Mouse (Mus musculus) gastrocnemius, adult 8-10 months (tissue): Measurements from ENCODE around the gene Rgs9bp. TPM values are rescaled to one million over a fixed set of nuclear protein-coding genes. Genes with fewer than 3 reads are reported as not detected.
A peak's percentile ranks its signal among the peaks of the same experiment; 100 is the strongest.

Experiments used
- DNase-seq, 2 experiments: peaks; one replicate each; pipeline ENCODE4 v3.0.0; 2022; ENCODE audit warnings: low spot score in 2 of 2
- total RNA-seq, 4 experiments: library from RNA; stranded (reverse); gene quantifications; 2 replicates each; pipeline ENCODE4 v1.2.4; 2022

The Rgs9bp gene
- under 1 TPM in 2 of 4 experiments, not detected in 2; 0.04 to 0.10 TPM for total RNA-seq

DNA sequence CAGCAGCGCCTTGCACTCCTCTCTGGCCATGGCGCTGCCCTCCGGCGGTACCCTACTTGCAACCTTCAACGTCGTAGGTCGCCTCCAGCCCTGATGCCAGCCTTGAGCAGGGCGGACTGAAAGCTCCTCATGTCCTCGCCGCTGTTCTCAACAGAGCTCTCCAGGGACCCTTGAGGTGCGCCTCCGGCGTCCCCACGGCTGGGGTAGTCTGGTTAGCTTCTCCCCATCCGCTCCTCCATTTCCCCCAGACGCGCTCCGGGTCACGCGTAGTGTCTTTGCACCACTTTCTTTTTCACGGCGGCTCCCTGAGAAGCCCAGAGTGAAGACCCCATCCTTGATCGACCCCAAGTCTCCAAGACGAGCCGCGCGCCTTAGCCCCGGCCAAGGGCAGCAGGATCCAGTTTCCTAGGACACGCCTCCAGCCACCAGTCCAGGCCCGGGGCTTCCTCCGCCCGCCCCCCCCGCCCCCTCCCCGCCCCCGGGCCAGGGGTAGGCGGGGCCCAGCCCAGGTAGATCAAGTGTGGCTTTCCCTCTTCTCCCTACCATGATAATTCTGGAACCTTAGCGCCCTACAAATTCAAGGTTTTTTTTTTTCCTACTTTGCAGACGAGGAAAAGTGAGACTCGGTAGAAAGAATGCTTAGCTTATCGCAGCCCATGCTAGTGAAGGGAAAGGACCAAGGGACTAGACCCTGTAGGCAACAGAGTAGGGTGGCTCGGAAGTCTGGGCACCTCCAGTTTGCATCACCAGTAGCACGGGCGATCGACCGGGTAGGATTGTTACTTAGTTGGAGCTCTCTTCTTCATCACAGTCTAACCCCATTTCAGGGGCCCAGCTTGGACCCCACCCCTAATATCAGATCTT lies at the start of gene Rgs9bp:
Gene Rgs9bp, minus strand, starts transcription at position 392 of the 864 bp plus-strand sequence.
- no peak for DNase-seq

DNA sequence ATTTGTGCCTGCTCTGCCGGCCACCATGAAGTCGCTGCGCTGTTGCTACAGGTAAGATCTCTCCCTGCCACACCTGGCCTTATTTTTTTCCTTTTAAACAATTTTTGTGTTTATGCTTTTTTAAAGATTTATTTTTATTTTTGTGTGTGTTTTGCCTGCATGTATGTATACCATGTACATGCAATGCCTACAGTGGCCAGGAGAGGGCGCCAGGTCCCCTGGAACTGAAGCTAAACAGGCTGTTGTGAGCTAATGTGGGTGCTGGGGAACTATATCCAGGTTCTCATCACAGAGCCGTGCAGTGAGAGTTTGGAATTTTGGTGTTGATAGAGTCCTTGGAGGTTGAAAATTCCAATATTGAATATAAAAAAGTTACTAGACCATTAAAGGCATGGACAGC lies 43.1 kb upstream of the Rgs9bp start:
- DNase-seq, result peak in 1 of 2 experiments; percentile 14

- DNase-seq, result no peak
Observed at GRCm38 (mm10) chr7:35627371-35627770, 42.0 kb upstream of the Rgs9bp start.

- DNase-seq, result no peak
Observed at GRCm38 (mm10) chr7:35626038-35626437, 40.7 kb upstream of the Rgs9bp start.

DNA sequence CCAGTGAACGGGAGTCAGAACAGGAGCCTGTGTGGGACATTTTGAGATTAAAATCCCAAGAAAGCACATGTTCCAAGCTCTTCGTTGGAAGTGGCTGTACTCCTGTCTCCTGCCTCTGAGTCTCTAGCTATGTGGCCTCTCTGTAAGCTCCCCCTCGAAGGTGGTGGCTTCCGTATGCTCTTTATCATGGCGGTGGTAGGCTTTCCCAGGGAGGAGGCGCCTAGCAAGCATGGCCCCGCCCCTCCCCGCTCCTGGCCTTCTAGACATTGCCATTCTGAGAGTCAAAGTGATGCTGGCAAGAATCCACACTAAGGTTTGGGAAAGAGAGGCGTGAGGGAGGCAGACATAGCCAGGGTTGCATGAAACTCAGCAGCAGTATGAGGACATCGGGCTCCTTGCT lies 37.2 kb upstream of the Rgs9bp start:
- DNase-seq, result no peak

DNA sequence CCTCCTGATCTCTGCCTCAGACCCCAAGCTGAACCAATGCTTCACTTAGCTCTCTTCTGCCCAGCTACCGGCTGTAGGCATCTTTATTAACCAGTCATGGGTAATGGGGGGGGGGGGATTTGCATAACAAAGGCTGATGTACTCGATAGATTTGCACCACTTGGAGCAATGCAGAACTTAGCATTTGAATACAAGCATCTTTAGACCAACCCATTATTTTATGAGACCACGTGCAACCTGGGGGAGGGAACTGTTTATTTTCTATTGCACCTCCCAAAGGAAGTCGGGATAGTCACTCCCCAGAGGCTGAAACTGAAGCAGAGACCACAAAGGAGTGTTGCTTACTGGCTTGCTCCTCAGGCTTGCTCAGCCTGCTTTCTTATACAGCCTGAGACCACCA lies 32.1 kb upstream of the Rgs9bp start:
- no peak for DNase-seq

- no peak for DNase-seq
Observed at GRCm38 (mm10) chr7:35609245-35609644, 23.9 kb upstream of the Rgs9bp start.

- no peak for DNase-seq
Observed at GRCm38 (mm10) chr7:35606816-35607215, 21.4 kb upstream of the Rgs9bp start.

DNA sequence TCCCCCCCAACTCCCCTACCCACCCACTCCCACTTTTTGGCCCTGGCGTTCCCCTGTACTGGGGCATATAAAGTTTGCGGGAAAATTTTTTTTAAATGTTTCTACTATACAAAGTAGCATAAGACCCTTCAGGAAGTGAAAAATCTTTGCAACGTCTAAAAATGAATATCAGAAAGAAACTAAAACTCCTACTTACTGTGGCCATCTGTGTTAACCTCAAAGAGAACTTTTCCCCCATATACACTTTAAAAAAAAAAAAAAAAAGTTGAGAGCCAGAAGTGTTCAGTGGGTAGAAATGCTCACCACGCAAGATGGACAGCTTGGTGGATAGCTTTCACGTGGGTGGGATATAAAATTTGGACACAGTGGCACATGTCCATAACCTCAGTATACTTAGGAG lies 17.4 kb upstream of the Rgs9bp start:
- DNase-seq, result no peak

GRCm38 (mm10) chr7:35601106-35601505 lies 15.7 kb upstream of the Rgs9bp start:
- no peak for DNase-seq

DNA sequence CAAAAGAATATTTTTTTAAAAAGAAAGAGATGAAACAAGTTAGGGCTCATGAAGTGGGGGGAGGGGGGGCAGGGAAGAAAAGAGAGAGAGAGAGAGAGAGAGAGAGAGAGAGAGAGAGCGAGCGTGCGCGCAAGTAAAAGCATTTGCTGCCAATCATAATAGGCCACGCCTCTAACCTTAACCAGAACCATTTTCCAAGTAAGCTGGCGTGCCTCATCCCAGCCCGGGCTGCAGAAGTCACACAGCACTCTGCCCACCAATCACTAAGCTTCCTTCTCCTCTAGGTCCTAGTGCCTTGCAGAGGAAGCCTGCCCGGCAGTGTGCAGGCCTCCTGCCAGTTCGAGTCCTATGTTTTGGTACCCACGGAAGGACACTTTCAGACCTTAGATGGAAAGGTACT lies 14.6 kb upstream of the Rgs9bp start:
- DNase-seq, result no peak

- no peak for DNase-seq
Observed at GRCm38 (mm10) chr7:35599492-35599891, 14.1 kb upstream of the Rgs9bp start.

DNA sequence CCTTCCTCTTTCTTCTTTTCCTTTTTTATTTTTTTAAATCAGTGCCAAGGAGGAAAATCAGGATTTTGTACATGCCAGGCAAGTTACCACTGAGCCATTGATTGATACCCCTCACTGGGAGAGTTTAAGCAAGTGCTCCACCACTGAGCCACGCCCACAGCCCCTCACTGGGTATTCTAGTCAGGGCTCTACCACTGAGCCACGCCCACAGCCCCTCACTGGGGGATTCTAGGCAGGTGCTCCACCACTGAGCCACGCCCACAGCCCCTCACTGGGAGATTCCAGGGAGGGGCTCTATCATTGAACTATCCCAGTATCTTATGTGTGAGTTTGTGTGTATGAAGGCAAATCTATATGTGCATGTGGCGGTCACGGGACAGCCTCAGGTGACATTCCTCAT lies 8.9 kb upstream of the Rgs9bp start:
- no peak for DNase-seq

DNA sequence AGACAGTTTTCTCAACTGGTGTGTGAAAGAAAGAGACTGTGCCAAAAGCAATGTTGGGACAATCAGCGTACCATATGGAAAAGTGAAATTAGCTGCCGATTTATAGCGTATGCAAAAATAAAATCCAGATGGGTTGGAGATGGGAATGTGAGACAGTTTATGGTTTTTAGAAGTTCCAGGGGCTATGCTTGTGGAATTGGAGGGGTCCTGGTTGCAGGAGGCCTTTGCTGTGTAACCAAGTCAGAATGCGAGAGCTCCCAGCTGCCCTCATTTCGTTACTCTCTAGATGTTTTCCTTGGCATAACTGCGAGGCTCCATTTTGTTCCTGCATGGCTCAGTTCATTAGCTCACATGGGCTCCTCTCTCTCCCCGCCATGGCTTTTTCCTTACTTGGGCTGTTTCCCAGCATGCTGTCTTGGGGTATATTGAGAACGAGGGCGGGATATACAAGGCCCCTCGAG lies 5.4 kb upstream of the Rgs9bp start:
- no peak for DNase-seq

GRCm38 (mm10) chr7:35589485-35589884 lies 4.1 kb upstream of the Rgs9bp start:
- no peak for DNase-seq

DNA sequence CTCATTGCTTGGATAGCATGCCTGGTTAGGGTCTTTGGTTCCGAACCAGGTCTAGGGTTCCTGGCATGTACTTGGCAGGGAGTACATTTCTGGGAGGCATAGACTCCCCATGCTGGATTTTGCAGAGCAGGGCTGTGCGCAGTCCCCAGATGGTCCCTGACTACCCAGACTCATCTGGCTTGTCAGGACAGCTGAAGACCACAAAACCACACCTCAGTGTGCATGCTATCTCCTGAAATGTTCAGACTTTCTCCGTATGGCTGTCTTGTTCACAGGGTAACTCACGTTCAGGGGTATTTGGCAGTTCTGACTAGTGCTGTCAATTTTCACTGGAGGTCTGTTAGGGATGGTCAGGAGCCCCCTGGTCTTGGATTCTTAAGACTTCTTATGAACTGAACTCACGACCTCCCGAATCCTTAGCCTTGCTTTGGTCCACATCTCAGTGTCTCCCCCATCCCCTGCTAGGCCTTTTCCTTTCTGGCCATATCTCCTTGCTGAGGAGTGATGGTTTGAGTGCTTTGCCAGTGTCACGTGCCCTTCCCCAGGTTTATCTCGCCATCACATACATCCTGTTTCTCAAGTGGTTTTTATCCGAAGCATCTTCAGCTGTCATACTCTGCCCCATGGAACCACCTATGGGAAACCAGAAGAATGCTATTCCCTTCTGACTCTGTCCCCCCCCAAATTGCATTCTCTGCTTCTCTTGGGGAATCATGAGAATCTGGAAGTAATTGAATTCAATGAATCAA lies 3.5 kb upstream of the Rgs9bp start:
- no peak for DNase-seq

DNA sequence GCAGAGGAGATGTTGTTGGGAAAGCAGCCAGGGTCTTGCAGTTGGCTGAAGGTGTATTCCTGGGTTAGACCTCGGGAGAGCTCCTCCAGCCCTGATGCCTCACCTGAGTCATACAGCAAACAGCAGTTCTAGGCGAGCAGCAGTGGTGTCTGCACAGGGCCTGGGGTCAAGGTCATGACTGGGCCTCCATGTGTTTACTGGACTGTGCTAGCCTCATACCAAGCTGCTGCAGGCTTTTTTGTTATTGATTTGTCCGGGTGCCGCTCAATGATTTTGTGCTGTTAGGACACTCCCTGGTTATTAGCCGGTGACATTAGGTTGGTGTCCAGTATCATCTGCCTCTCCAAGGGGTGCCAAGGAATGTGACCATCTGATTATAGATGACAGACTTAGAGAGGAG lies 2.3 kb upstream of the Rgs9bp start:
- DNase-seq, result no peak

DNA sequence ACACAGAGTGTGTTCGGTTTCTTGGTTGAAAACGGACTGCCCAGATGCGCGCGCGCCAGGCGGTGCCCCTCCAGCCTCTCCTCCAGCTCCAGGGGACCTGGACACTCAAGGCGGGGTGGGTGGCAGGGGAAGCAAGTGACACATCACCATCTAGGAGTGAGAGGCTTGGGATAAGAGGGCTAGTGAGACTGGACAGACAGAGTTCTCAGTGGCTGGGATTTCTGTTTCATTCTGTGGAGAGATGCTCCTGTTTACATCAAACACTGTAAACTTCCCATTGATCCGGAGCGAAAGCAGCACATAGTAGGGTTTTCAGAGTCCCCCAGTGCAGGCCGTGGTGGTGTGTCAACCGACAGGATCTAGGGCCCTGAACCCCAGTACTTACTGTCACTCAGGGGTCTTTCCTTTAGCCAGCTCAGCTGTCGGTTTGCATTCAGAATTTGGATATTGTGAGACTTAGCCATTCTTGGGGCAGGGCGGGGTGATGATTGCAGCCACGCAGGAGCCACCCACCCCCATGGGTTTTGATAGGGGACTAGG lies 1.6 kb upstream of the Rgs9bp start:
- no peak for DNase-seq

DNA sequence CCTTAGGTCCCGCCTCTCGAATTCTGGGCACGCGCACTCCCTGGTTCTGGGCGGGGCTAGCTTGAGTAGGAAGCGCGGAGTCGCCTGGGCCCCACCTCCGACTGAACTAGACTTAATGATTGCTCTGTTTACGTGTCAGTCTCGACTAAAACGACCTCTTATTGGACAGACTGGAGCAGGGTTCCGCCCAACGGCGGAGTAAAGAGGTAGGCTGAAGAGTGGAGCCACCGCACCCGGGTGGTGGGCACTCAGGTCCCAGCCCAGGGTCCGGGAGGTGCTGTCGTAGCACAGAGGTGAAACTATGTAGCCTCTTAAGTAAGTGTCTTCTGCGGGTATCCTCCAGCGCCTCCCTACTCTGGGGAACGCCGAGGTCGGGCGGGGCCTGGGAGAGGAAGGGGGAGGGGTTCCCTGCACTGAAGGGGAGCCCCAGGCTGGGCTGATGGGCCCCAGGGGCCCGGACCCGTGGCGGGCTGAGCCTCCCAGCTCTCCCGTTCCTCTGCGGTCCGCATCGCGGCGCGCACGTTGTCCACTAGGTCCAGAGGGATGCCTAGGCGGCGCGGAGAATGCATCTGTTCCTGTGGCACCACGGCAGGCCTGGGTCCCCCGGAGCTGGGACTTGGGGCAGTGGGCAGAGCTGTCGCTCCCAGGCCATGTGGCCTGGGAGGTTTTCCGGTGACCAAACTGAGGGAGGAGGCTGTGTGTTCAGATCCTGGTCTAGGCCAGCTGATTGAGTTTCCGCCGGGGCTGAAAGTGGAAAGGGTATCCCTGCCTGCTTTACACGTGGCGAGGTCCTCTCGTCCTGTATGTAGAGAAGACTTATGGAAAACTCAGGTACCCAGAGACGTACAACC lies 898 bp upstream of the Rgs9bp start, which contains the start of gene Ankrd27:
Gene Ankrd27, plus strand, starts transcription at position 190 of the 851 bp plus-strand sequence.
- DNase-seq, result peak; percentile 91 to 93

DNA sequence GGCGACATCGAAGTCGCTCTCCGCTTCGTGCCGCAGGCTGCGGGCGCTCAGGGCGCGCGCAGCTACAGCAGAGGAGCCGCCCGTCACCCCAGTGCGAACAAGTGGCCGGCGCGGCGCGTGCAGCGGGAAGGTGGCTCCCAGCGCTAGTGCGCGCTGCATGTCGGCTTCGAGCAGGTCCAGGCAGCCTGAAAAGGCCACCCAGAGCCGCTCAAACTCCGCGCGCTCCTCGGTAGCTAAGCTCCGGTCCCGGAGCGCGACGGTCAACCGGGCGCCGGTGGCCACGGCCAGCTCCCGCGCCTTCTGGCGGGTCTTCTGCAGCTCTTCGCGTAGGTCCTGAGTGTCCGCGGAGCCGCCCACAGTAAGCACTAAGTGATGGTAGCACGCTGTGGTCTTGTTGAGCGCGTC lies 594 bp downstream of the Rgs9bp start:
- no peak for DNase-seq
